Mouse (Mus musculus) layer of hippocampus, postnatal 36 days (tissue): ENCODE measurements at regions not wholly inside any gene's neighbourhood (a gene's known extent, or its start where the extent isn't known, plus 50 kb on each side); places are given as distances from the start of the nearest gene placed in this dataset.

Experiments used
- DNase-seq, 2 experiments: peaks; one replicate each; pipeline ENCODE4 v3.0.0; 2022
- microRNA-seq, 2 experiments: library from miRNA; unstranded; fragments of <30 nt; microRNA quantifications; one replicate each; pipeline ENCODE4 v1.2.0; 2021

DNA sequence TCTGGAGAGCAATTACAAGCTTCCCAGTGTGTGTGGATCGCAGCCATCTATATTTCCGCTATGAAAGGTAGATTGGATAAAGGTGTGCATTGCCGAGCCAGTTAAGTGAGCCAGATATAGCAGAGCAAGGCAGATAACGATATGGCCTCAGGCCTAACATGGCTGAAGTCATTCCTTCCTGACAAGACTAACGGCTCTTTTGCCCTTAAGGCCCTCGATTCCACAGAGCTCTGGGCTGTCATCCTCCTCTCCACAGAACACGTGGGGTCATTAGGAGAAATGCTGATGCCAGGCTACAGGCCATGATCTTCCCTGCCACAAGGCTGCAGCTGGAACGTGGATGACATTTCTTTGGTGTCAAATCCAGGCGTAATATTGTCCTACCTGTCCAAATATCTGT lies 72.7 kb upstream of the Pbx1 start:
- DNase-seq = no peak

DNA sequence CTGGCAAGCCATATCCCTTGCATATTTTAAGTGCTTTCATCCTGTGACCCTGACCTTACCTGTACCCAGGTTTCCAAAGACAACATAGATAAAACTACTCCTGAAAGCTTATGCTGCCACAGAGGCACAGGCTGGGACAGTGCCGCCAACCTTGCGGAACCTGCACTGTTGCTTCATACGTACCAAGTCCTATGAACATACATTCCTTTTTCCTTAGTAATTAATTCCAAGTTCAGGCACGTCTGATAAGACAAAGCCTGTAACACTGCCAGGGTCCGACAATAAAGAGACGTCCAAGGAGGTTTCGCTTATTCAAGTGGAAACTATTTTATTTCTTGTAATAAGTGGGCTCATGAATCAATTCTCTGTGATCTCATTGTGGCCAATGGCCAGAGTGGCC lies 70.2 kb upstream of the Pbx1 start:
- DNase-seq = no peak

DNA sequence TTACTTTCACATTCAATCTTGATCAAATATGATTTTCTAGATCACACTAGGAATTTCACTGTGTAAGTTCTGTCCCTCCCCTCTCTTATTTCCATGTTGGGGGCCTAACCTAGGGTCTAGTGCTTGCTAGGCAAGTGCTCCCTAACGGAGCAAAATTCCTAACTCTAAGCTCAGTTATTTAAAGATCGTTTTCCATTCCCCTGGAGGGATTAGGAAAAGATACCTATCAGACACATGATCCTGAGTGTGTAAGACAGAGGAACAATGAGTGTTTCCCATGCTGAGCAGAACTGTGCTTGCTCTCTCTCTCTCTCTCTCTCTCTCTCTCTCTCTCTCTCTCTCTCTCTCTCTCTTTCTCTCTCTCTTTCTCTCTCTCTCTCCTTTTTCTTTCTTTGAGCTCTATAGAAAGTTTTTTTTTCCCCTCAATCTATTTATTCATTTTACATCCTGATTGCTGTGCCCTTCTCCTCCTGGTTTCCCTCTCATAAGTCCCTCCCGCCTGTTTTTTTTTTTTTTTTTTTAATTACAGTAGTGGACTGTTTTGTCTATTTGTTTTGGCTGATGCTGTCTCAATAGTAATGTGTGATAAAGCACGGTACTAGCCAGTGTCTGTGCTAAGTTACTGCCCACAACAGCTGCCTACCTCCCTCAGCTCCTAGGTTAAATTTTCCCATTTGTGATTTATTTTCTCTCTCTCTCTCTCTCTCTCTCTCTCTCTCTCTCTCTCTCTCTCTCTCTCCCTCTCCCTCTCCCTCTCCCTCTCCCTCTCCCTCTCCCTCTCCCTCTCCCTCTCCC lies 69.5 kb upstream of the Pbx1 start:
- DNase-seq = no peak

DNA sequence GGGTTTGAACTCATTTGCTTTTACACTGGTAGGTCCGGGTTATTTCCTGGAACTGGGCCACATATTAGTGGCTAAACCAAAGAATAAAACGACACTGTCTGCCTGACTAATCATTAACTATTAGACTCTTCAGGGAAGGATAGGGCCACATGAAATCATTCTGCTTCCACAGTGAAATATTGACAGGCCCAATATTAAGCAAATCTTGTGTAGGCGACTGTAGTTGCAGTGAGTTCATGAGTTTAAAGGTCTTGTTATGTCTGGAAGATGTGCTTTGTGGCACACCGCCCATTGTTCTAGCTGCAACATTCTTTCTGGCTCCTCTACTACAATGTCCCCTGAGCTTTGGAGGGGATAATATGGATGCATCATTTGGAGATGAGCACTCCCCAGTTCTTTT lies 65.7 kb upstream of the Pbx1 start:
- DNase-seq = no peak

DNA sequence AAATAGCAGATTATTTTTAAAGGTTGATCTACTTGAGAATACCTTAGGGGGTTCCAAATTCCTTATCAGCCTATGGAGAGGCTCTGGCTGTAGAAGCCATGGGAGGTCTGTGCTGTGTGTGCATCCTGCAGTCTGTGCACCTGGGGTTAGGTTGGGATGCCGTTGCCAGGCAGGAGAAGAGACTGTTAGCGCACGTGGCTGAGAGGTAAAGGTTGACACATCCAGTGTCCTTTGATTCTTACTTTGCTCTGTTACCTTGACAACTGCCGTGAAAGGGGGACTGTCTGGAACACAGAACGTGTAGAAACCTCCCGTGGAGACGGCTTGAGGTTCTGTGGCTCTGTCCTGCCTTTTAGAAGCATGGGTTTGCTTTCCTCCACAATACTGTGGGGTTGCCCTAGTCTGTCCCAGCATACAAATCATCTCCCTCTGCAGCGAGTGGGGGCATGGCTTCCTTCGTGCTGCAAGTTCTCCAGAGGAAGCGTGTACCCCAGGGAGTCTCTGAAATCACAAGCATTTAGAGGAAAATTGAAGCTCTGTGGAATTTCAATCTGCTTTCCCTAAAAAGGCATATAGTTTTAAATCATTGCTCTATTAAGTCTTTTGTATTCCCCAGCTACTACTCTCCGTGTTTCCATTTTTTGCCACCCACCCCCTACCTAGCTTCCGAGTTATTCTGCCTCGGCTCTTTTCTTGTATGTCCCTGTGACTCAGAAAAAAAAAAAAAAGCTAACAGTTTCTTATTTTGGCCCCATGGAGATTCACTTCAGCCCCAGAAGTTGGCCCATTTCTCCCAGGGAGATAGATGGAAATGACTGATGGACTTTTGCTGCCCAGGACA lies 63.8 kb upstream of the Pbx1 start:
- no peak for DNase-seq

DNA sequence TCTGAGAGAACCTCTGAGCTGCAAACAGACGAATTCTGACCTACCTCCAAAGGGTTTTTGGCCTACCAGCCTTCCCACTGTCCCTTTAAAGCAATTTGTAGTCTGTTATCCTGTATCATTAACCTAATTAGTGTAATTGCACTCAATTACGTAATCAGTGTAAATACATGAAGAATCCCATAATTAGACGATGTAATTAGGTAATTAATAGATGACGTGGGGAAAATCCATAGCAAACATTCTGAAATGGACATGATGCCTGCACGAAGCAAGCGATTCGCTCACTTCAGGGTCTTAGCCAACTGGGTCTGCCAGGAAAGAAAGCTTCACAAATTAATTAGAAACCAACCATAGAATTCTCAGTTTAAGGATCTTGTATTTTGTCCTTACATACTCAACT lies 55.4 kb upstream of the Pbx1 start:
- DNase-seq = no peak

DNA sequence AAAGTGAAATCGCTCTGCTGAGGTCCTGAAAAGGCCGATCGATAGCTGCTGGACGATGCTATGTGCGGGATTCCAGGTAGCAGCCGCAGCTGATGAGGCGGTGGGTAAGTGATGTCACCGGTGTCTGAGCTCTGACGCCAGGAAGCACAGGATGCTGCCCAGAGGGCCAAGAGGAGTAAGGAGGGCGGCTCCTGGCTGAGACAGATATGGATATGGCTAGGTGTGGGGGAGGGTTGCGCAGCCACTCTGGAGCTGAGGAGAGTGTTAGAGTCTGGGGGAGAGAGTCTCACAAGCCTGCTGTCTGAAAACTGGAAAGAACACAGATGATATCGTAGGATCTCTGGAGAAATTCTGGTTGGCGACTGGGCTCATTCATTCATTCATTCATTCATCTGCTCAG lies 51.6 kb upstream of the Pbx1 start:
- DNase-seq = no peak

Small RNAs in the stretch of these regions (microRNA-seq; reads per million reads assigned to microRNA genes)
- gene Mir6348 (0 reads per million in 2 experiments), gene Mir6354 (0 reads per million in 2 experiments)
